Mouse (Mus musculus) neural tube, embryonic 11.5 days (tissue): ENCODE results near the gene Cacna1a. TPM values are rescaled to one million over a fixed set of nuclear protein-coding genes. Genes with fewer than 3 reads are reported as not detected.

Source experiments
- ATAC-seq: fragments of 200-750 bp; cut with Nextera tagmentation; 2 replicates; pipeline ENCODE4 v1.8.0; 2017; ENCODE audit warnings: moderate number of reproducible peaks, mild to moderate bottlenecking, moderate TSS enrichment, moderate library complexity; ENCODE audit not compliant: insufficient read depth, low FRiP score, low TSS enrichment
- DNase-seq: peaks from one replicate; pipeline ENCODE4 v3.0.0-alpha.2; 2015; ENCODE audit warnings: low spot score
- H3K27ac ChIP-seq: fragments of 300-500 bp; sonication (generic); 2 replicates; pipeline ENCODE4 v1.5.1; 2014; ENCODE audit warnings: low read depth, mild to moderate bottlenecking, low read length
- H3K27me3 ChIP-seq: fragments of 300-500 bp; sonication (generic); 2 replicates; pipeline ENCODE4 v1.6.1; 2014; ENCODE audit warnings: mild to moderate bottlenecking, low read length, mixed read lengths; ENCODE audit not compliant: control insufficient read depth, insufficient read depth
- H3K36me3 ChIP-seq: fragments of 300-500 bp; sonication (generic); 2 replicates; pipeline ENCODE4 v1.6.1; 2014; ENCODE audit warnings: mild to moderate bottlenecking, low read length, moderate library complexity, mixed read lengths; ENCODE audit not compliant: control insufficient read depth, insufficient read depth
- H3K4me1 ChIP-seq: fragments of 300-500 bp; sonication (generic); 2 replicates; pipeline ENCODE4 v1.6.1; 2014; ENCODE audit warnings: low read length, mixed read lengths; ENCODE audit not compliant: control insufficient read depth, insufficient read depth
- H3K4me2 ChIP-seq: fragments of 300-500 bp; sonication (generic); 2 replicates; pipeline ENCODE4 v1.6.1; 2014; ENCODE audit warnings: low read depth, mild to moderate bottlenecking, moderate library complexity
- H3K4me3 ChIP-seq: fragments of 300-500 bp; sonication (generic); 2 replicates; pipeline ENCODE4 v1.5.1; 2014; ENCODE audit warnings: low read depth, low read length
- H3K9ac ChIP-seq: fragments of 300-500 bp; sonication (generic); 2 replicates; pipeline ENCODE4 v1.6.1; 2014; ENCODE audit warnings: mild to moderate bottlenecking, low read length
- H3K9me3 ChIP-seq: fragments of 300-500 bp; sonication (generic); 2 replicates; pipeline ENCODE4 v1.6.1; 2016; ENCODE audit warnings: low read length; ENCODE audit not compliant: control insufficient read depth
- WGBS: fragments of 180-500 bp; shearing (Covaris S2); extraction: QIAGEN DNeasy Blood & Tissue Kit; methylation state at CpG from one replicate; pipeline ENCODE4 v1.1.7; 2014; 5-methylcytosine and 5-hydroxymethylcytosine counted together
- polyA plus RNA-seq: library from polyadenylated mRNA; unstranded; fragments of >200 nt; fragmentation: Nextera tagmentation; extraction: Ambion mirVana; gene quantifications from 2 replicates; pipeline ENCODE4 v1.2.1, GENCODE M21; 2014

The Cacna1a gene
- polyA plus RNA-seq, 1 experiment from 2014 or later: 6.9 TPM

- no peak overlapping the region for H3K9ac ChIP-seq
- H3K27ac ChIP-seq: no peak overlapping the region
Measured at GRCm38 (mm10) chr8:84388773-84389172, 533 bp downstream of the Cacna1a start.

GRCm38 (mm10) chr8:84389173-84389572 lies 933 bp downstream of the Cacna1a start:
- Histone ChIP-seq H3K4me2 (no peak overlapping the region), H3K27me3 (no peaks in the 10 kb centered on the region)
- ATAC-seq: no peak

More at GRCm38 (mm10) chr8:84388773-84389172, 533 bp downstream of the Cacna1a start:
- Histone ChIP-seq H3K36me3 (no peaks in the 10 kb centered on the region), H3K4me2 (no peak overlapping the region), H3K4me1 (no peaks in the 10 kb centered on the region), H3K27me3 (no peaks in the 10 kb centered on the region), H3K9me3 (no peaks in the 10 kb centered on the region), H3K4me3 (no peak overlapping the region)
- no peak for DNase-seq
- WGBS: 85% methylated on average over 9 of the region's 9 CpGs
- no peak for ATAC-seq

GRCm38 (mm10) chr8:84391611-84392010 lies 3.4 kb downstream of the Cacna1a start:
- Histone ChIP-seq H3K27ac (no peak overlapping the region), H3K27me3 (no peaks in the 10 kb centered on the region), H3K9me3 (no peaks in the 10 kb centered on the region), H3K9ac (no peak overlapping the region), H3K4me1 (no peaks in the 10 kb centered on the region), H3K36me3 (no peaks in the 10 kb centered on the region), H3K4me2 (no peak overlapping the region), H3K4me3 (no peak overlapping the region)
- WGBS: 91% methylated on average over 5 of the region's 5 CpGs
- no peak for ATAC-seq
- DNase-seq: no peak

More at GRCm38 (mm10) chr8:84389173-84389572, 933 bp downstream of the Cacna1a start:
- no peaks in the 10 kb centered on the region for H3K4me1 ChIP-seq
- no peak for DNase-seq
- 93% methylated on average over 3 of the region's 3 CpGs for WGBS
- no peak overlapping the region for H3K9ac ChIP-seq
- no peaks in the 10 kb centered on the region for H3K9me3 ChIP-seq
- H3K27ac ChIP-seq: no peak overlapping the region
- no peak overlapping the region for H3K4me3 ChIP-seq
- no peaks in the 10 kb centered on the region for H3K36me3 ChIP-seq

GRCm38 (mm10) chr8:84395751-84396457 lies 7.7 kb downstream of the Cacna1a start:
- H3K36me3 ChIP-seq: no peaks in the 10 kb centered on the region

GRCm38 (mm10) chr8:84413886-84414851 lies 25.9 kb downstream of the Cacna1a start:
- Histone ChIP-seq H3K27me3 (peaks cover 3% of the 10 kb centered on the region; the same call in 1 of the 2 replicates), H3K27ac (peak overlapping the region; percentile 82), H3K4me3 (peak overlapping the region; percentile 70), H3K36me3 (no peaks in the 10 kb centered on the region), H3K9ac (peak overlapping the region; percentile 76), H3K4me2 (peak overlapping the region; percentile 94), H3K9me3 (no peaks in the 10 kb centered on the region), H3K4me1 (no peaks in the 10 kb centered on the region)
- ATAC-seq (peak; percentile 77), DNase-seq (peak; percentile 81)
- 1% methylated on average over 55 of the region's 72 CpGs for WGBS

More at GRCm38 (mm10) chr8:84395751-84396457, 7.7 kb downstream of the Cacna1a start:
- no peak overlapping the region for H3K27ac ChIP-seq
- WGBS: 71% methylated on average over 6 of the region's 6 CpGs
- no peak overlapping the region for H3K9ac ChIP-seq
- no peak overlapping the region for H3K4me2 ChIP-seq
- H3K4me1 ChIP-seq: no peaks in the 10 kb centered on the region
- no peaks in the 10 kb centered on the region for H3K9me3 ChIP-seq
- no peaks in the 10 kb centered on the region for H3K27me3 ChIP-seq
- ATAC-seq (no peak), DNase-seq (no peak)
- H3K4me3 ChIP-seq: no peak overlapping the region

- H3K4me2 ChIP-seq: peak overlapping the region; percentile 94
- WGBS: under 1% methylated on average over 18 of the region's 20 CpGs
- peak overlapping the region; percentile 82 for H3K27ac ChIP-seq
- no peak for DNase-seq
- peaks cover 3% of the 10 kb centered on the region; the same call in 1 of the 2 replicates for H3K27me3 ChIP-seq
- no peaks in the 10 kb centered on the region for H3K36me3 ChIP-seq
- peak overlapping the region; percentile 76 for H3K9ac ChIP-seq
- no peaks in the 10 kb centered on the region for H3K4me1 ChIP-seq
- peak; percentile 4; the same call in 1 of the 2 replicates for ATAC-seq
- no peaks in the 10 kb centered on the region for H3K9me3 ChIP-seq
- H3K4me3 ChIP-seq: peak overlapping the region; percentile 70
Measured at GRCm38 (mm10) chr8:84414918-84415317, 26.7 kb downstream of the Cacna1a start.

GRCm38 (mm10) chr8:84415378-84415898 lies 27.2 kb downstream of the Cacna1a start:
- DNase-seq (peak; percentile 69), ATAC-seq (peak; percentile 43)
- WGBS: 0% methylated on average over 12 of the region's 64 CpGs
- Histone ChIP-seq H3K4me1 (no peaks in the 10 kb centered on the region), H3K27ac (peak overlapping the region; percentile 76; the same call in 1 of the 2 replicates), H3K27me3 (peaks cover 3% of the 10 kb centered on the region; the same call in 1 of the 2 replicates), H3K9me3 (no peaks in the 10 kb centered on the region), H3K36me3 (no peaks in the 10 kb centered on the region), H3K9ac (peak overlapping the region; percentile 76), H3K4me3 (peak overlapping the region; percentile 70), H3K4me2 (peak overlapping the region; percentile 94)

GRCm38 (mm10) chr8:84416041-84416440 lies 27.8 kb downstream of the Cacna1a start:
- H3K4me3 ChIP-seq: peak overlapping the region; percentile 70
- peak overlapping the region; percentile 94 for H3K4me2 ChIP-seq
- peak overlapping the region; percentile 76; the same call in 1 of the 2 replicates for H3K27ac ChIP-seq
- H3K9ac ChIP-seq: peak overlapping the region; percentile 76
- peaks cover 3% of the 10 kb centered on the region; the same call in 1 of the 2 replicates for H3K27me3 ChIP-seq
- ATAC-seq (peak; percentile 21; the same call in 1 of the 2 replicates), DNase-seq (peak; percentile 29)
- H3K36me3 ChIP-seq: no peaks in the 10 kb centered on the region
- H3K4me1 ChIP-seq: no peaks in the 10 kb centered on the region
- no peaks in the 10 kb centered on the region for H3K9me3 ChIP-seq
- 13% methylated on average over 14 of the region's 14 CpGs for WGBS
